Mouse (Mus musculus): ENCODE results near the gene Vwa5a.

- TF ChIP-seq CTCF (IDR thresholded peaks at IDR 0.05; ENCODE audit: low read depth, low read length) (no peak), TAL1 (conservative IDR thresholded peaks at IDR 0.05; ENCODE audit: low read depth, low read length) (no peak), GATA1 (IDR thresholded peaks at IDR 0.05; ENCODE audit: borderline replicate concordance, low read length) (no peak), POLR2AphosphoS5 (IDR thresholded peaks at IDR 0.05; ENCODE audit: insufficient replicate concordance, low read depth, low read length) (no peak), GATA2 (IDR thresholded peaks at IDR 0.05; ENCODE audit: borderline replicate concordance, low read depth, low read length) (no peak)
Measured at GRCm38 (mm10) chr9:38751999-38752398, 33.9 kb downstream of the Vwa5a start, which contains the start of gene Olfr920.

All from G1E (cell line).